Mouse (Mus musculus) splenic B cell, adult 2 months (primary cell): ENCODE results near the gene Ldah.

Source experiments
- DNase-seq: peaks from one replicate; pipeline ENCODE4 v3.0.0-alpha.2; 2011; ENCODE audit warnings: low read depth, low spot score
- H3K27me3 ChIP-seq: 2 replicates; pipeline ENCODE4 v1.6.1; 2012; ENCODE audit warnings: mild to moderate bottlenecking, low read length, moderate library complexity, mixed read lengths; ENCODE audit not compliant: control insufficient read depth, poor library complexity, insufficient read depth, severe bottlenecking
- H3K36me3 ChIP-seq: 2 replicates; pipeline ENCODE4 v1.6.1; 2012; ENCODE audit warnings: mild to moderate bottlenecking, low read length, moderate library complexity, mixed read lengths; ENCODE audit not compliant: control insufficient read depth, poor library complexity, insufficient read depth, severe bottlenecking

Gene Ldah

DNA sequence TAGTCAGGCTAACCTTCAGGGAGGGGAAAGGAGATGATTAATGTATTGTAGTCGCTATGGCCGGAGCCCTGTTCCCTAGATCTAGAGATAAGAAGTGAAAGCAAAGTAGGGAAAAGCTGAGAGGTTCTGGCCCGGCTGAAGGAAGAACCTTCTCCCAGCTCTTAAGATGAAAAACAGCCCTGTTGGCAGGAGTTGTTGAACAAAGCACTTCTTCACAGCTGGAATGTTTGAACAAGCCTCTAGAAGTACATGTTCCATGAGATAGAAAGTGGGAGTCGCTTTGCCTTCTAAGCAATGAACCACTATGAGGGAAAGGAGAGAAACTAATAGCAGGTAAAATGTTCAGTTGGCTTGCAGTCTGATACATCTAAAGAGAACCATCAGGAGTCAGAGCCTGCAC is 36.8 kb downstream of the Ldah start:
- Histone ChIP-seq H3K36me3 (peaks cover 6% of the 10 kb centered on the region; the same call in 1 of the 2 replicates), H3K27me3 (no peaks in the 10 kb centered on the region)
- no peak for DNase-seq

DNA sequence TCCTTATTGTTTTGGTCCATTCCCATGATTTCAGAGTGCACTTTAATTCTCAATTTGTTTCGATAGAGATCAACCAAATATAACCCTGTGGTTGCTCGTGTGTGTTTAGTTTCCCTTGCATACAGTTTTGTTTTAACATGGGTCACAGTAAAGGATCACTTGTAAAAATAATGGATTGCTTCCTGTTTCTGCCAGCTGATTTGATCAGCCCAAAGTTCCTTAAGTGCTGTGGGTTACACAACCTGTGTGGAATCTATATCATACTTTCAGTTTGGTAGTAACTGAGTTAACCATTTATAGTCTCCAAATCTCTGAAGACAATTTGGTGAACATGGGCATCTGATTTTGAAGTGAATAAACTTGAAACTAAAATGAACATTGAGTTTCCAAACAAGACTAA is 52.4 kb downstream of the Ldah start:
- Histone ChIP-seq H3K27me3 (no peaks in the 10 kb centered on the region), H3K36me3 (no peaks in the 10 kb centered on the region)
- DNase-seq = no peak

DNA sequence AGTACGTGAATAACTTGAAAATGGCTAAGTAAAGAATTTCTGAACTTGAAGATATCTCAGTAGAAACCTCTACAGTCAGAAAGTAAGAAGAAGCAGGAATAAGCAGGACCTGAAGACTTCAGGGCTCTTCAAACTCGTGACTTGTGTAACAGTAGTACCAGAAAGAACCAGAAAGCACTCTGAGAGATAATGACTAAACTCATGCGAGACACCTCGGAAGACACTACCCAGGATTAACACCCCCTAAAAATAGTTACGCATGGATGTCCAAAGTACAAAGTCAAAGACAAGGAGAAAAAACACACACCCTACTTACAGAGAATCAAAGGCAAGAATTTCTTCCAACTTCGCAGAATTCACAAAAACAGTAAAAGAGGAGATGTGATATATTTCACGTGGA is 58.4 kb downstream of the Ldah start:
- H3K27me3 ChIP-seq = no peaks in the 10 kb centered on the region
- H3K36me3 ChIP-seq = 0 out of 2 replicates have a peak, but pooled peaks cover 4% of the 10 kb centered on the region
- no peak for DNase-seq

DNA sequence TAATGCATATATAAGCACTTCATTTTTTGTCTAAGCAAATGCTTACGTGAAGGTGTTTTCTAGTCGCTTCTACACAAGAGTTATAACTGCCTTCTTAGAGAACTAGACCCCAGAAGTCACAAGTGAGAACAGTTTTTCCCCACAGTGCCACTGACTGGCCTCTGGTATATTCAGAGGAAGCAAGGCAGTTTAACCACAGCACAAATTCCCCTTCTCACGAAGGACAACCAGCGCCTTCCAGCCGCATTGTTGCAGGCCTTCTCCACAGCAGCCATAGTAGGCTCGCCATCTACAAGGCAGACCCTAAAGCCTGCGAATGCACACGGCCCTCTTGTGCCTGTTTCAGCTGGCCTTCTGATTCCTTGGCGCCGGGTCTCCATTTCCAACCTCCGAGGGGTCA is 61.7 kb downstream of the Ldah start:
- no peak for DNase-seq
- H3K36me3 ChIP-seq = 0 out of 2 replicates have a peak, but pooled peaks cover 4% of the 10 kb centered on the region
- no peaks in the 10 kb centered on the region for H3K27me3 ChIP-seq

DNA sequence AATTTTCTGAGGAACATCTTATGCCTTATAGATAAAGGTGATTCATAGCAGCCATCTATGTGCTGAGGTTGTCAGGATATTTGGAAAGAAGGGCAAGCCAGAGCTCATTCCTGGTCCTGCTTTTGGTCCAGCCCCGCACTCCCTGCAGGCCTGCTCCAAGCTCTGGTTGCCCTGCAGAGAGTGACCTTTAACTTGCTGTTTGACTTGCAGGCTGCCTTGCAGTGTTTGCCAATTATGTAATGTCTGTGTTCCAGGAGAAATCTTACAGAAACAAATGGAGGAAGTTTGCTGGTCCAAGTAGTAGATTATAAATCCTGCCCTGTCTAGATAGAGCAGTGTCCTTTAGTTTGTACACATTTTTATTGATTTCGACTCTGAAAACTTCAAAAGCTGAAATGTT is 63.5 kb downstream of the Ldah start:
- no peaks in the 10 kb centered on the region for H3K27me3 ChIP-seq
- 0 out of 2 replicates have a peak, but pooled peaks cover 4% of the 10 kb centered on the region for H3K36me3 ChIP-seq
- DNase-seq = no peak

DNA sequence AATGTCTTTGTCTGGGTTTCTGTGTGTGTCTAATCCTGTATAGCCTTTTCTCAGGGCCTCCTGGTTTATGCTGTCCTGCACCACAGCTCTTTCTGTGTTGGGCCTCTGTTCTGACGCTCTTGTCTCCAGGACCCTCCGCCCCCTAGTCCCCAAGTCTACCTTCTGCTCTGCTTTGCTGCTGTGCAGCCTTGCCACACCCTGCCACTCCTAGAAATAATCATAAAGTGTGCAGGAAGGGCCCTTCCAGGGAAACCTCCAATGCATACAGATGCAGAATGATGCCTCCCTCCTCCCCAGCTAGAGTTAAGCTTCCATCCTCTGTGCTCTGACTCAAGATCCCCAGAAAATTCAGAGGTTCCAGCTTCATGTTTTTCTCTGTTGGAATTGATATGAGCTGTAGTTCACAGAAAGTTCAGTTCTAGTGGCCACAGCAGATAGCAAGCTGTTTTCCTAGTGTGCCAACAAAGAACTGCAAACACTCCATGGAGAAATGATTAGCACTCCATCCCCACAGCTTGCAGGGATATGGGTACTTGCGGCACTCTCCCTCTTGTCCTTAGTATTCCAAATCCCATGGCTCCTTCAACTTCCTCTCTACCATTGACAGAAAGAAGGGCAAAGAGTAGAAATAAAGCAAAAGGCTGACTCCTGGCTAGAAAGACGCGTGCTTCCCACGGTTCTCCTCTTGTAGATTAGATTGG is 65.7 kb downstream of the Ldah start:
- H3K36me3 ChIP-seq = 0 out of 2 replicates have a peak, but pooled peaks cover 4% of the 10 kb centered on the region
- no peak for DNase-seq
- H3K27me3 ChIP-seq = no peaks in the 10 kb centered on the region

DNA sequence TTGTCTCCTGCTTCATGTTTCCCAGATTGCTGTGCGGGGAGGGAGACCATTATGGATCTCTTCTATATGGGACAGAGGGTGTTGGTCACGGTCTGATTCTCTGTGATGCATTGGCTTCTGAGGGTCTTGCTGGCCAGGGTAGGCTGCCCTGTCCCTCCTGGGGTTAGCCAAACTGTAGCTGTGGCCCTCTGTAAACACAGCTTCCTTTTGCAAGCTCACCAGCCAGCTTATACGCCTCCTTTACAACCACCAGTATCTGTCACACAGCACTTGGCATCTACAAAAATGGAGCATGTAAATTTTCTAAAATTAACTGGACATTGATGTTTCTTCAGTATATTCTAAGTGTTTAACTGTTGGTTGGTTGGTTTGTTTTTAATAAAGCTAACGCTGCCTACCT is 67.5 kb downstream of the Ldah start:
- H3K27me3 ChIP-seq = no peaks in the 10 kb centered on the region
- 0 out of 2 replicates have a peak, but pooled peaks cover 4% of the 10 kb centered on the region for H3K36me3 ChIP-seq
- no peak for DNase-seq

DNA sequence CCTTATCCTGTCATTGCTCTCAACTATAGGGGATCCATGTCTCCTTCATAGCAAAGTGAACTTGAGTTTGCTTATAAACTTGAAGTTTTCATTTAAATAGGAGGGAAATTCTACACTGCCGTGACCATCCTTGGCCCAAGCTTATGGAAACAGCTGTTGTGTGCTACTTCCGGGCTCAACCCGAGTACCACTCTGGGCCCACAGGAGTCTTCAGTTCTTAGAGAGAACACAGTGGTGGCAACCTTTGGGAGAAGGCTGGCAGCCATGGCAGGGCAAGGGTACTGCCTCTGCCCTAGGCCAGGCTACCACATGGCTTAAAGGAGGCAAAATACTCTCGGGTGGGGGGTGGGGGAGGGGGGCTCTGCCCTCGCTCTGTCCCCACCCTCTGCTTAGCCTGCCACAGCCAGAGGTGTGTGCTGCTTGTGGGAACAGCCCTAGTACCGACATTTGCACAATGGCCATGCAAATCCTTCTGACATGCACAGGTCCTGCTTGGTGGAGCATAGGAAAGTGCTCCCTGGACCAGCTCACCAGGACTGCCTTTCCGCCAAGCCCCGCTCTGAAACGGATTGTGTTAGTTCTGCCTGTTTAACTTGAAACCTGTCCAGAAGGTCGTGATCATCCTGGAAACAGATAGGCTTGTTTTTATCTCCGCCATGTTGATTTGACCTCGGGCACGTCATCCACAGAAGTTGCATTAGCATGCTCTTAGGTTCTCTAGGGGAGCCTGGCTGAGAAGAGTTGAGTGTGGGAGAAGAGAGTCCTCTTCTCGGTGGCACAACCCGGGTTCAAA is 73.5 kb downstream of the Ldah start:
- Histone ChIP-seq H3K36me3 (peaks cover 8% of the 10 kb centered on the region; the same call in 1 of the 2 replicates), H3K27me3 (no peaks in the 10 kb centered on the region)
- DNase-seq = no peak

DNA sequence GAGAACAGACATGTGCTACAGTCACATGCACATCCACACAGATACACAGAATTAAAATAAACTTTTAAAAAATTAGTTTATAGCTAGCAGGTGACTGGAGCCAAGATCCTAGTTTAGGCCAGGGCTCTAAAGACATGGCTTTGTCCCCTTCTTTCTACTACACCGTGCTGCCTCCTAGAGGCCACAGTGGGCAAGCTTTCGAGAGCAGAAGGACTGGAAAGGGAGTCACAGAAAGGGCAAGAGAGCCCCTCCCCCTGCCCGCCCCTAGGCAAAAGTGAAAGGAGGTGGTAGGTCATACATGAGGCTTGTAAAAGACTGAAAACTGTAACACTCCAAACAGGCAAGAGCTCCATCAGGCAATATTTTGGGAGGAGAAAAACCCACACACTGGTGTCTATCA is 80.1 kb downstream of the Ldah start:
- no peak for DNase-seq
- Histone ChIP-seq H3K36me3 (peaks cover 2% of the 10 kb centered on the region; the same call in 1 of the 2 replicates), H3K27me3 (no peaks in the 10 kb centered on the region)

DNA sequence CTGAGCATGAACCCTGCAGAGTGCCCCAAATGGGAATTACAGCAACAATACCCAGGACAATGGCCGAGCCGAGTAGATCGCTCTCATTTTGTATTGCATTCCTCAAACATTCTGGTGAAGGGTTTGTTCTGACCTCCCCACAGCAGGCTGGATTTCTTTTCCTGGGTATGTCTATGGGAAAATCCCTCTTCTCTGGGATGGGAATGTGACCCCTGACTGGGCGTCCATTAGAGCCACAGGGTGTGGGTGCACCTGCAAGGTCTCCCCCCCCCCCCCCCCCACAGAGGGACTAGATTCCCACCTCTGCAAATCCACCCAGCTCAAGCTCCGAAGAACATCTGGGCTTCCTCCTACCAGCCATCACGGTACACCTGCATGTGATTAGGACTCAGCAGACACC is 81.2 kb downstream of the Ldah start:
- Histone ChIP-seq H3K27me3 (no peaks in the 10 kb centered on the region), H3K36me3 (peaks cover 2% of the 10 kb centered on the region; the same call in 1 of the 2 replicates)
- no peak for DNase-seq

DNA sequence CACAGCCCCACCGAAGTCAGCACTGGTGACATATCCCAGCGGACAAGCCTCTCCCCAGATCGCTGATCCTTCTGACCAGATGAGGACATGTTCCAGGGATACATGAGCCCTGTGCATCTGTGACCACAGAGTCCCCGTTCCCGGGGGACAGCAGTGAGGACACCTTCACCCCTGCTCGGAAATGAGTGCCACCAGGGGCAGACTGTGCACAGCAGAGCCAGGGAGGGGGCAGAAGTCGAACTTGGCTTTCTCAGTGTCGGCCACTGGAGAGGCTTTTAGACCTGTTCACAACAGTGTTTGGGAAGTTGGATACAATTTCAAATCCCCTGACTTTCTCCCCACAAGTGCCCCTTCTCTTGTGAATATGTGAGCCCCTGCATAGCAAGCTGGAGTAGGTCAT is 81.6 kb downstream of the Ldah start:
- no peaks in the 10 kb centered on the region for H3K27me3 ChIP-seq
- peaks cover 2% of the 10 kb centered on the region; the same call in 1 of the 2 replicates for H3K36me3 ChIP-seq
- no peak for DNase-seq

DNA sequence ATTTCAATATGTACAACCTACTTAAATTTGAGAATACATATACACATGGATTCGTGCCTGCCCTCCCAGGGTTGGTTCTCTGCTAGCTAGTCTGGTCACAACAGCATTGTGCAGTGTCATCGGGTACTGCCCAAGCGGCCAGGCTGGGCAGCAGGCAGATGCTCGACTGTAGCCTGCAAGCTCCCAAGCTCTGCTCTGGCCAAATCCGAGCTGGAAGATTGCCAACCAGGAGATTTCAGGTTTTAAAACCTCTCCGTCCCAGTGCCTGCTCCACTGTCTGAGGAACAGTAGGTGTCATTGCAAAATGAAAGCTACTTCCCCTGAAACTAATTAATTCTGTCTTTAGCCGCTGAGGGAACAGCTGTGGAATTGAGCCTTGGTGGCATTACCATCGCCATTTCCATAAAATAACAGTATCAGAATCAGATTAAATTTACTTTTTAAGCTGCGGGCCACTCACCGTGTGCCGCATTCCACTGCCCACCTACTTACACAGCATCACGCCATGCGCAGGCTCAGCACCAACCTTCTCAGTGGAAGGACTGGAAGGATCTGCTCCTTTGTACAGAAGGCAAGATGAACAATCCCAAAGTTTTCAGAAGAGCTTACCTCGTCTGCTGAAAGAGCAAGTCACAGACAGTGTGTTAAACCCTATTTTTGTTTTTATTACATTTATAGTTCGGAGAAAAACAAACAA is 83.4 kb downstream of the Ldah start:
- no peaks in the 10 kb centered on the region for H3K27me3 ChIP-seq
- no peaks in the 10 kb centered on the region for H3K36me3 ChIP-seq
- no peak for DNase-seq

DNA sequence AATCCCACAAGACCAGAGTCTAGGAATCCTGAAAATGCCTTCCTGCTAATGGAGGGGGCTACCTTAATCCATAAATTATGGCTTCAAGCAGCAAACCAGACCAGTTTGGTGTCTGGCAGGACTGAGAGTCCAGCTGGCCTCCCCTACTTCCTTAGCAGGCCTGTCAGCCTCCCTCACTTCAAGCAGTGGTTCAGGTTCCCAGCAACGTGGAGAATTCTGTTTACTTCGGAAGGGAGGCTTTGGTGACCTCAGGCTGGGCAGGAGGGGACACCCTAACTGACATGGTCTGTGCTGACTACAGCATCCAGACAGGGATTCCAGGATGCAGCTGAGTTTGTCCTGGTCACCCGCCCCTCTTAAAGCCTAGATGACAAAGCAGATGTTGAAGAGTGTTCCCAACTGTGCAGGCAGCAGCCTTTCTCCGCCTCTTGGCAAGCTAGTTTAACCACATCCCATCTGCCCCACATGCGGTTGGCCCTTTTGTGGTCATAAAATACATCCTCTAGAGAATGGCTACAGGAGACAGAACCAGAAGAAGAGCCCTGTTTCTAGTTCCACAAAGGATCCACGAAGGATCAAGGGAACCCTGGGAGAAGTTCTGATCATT is 87.5 kb downstream of the Ldah start:
- no peaks in the 10 kb centered on the region; the same call in none of the 2 replicates for H3K27me3 ChIP-seq
- H3K36me3 ChIP-seq = no peaks in the 10 kb centered on the region
- no peak for DNase-seq

DNA sequence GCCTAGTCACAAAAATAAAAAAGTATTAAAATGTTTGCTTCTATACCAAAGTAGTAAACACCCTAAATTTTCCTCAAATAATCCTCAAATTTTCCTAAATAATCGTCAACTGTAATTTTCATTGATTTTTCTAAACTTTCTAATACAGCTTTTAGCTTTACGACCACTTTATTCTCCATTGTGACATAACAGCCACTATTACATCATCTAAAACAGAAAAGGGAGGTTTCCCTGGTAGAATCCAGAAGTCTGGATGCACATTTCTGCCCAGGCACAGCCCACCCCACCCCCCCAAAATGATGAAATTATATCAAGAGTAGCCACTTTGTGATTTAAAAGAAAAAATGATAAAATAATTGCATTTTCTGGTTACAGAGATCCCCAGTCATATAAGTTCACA is 88.2 kb downstream of the Ldah start:
- no peaks in the 10 kb centered on the region; the same call in none of the 2 replicates for H3K27me3 ChIP-seq
- no peak for DNase-seq
- no peaks in the 10 kb centered on the region for H3K36me3 ChIP-seq
